Mouse (Mus musculus) MEL (cell line): ENCODE data around the gene Cntn6. TPM values are rescaled to one million over a fixed set of nuclear protein-coding genes. Genes with fewer than 3 reads are reported as not detected.

Experiments
- DNase-seq: peaks from one replicate; pipeline ENCODE4 v3.0.0; 2011; ENCODE audit warnings: low read depth, low spot score
- H3K27ac ChIP-seq: 2 replicates; pipeline ENCODE4 v1.5.1; 2012; ENCODE audit warnings: low read depth, mild to moderate bottlenecking, control low read depth, low read length, moderate library complexity; ENCODE audit not compliant: control insufficient read depth
- H3K27me3 ChIP-seq, 2 experiments: fragments of 150-350 bp in 1 of 2; sonication (generic) in 1 of 2; 2 replicates each; pipeline ENCODE4 v1.6.1; 2012; ENCODE audit warnings: low read length in 2 of 2, mild to moderate bottlenecking in 2 of 2, improper control_type of control experiment in 1 of 2, moderate library complexity in 1 of 2; ENCODE audit not compliant: insufficient read depth in 2 of 2, control insufficient read depth in 1 of 2
- H3K36me3 ChIP-seq, 2 experiments: 2 replicates each; pipeline ENCODE4 v1.6.1; 2012 to 2014; ENCODE audit warnings: low read length in 2 of 2, improper control_type of control experiment in 1 of 2, inconsistent platforms in 1 of 2, mild to moderate bottlenecking in 1 of 2; ENCODE audit not compliant: insufficient read depth in 2 of 2, control insufficient read depth in 1 of 2
- H3K4me1 ChIP-seq, 2 experiments: fragments of 150-350 bp in 1 of 2; sonication (generic) in 1 of 2; 2 replicates each; pipeline ENCODE4 v1.6.1; 2012; ENCODE audit warnings: low read length in 2 of 2, improper control_type of control experiment in 1 of 2, mild to moderate bottlenecking in 1 of 2; ENCODE audit not compliant: insufficient read depth in 2 of 2, control insufficient read depth in 1 of 2
- H3K4me3 ChIP-seq, 2 experiments: fragments of 150-350 bp in 1 of 2; sonication (generic) in 1 of 2; 2 replicates each; pipeline ENCODE4 v1.5.1; 2012; ENCODE audit warnings: low read depth in 2 of 2, low read length in 2 of 2, mild to moderate bottlenecking in 2 of 2, moderate library complexity in 2 of 2, control low read depth in 1 of 2, improper control_type of control experiment in 1 of 2; ENCODE audit not compliant: control insufficient read depth in 1 of 2, insufficient read depth in 1 of 2
- H3K79me2 ChIP-seq: 2 replicates; pipeline ENCODE4 v1.6.1; 2012; ENCODE audit warnings: mild to moderate bottlenecking, low read length, moderate library complexity; ENCODE audit not compliant: control insufficient read depth, poor library complexity, insufficient read depth
- H3K9ac ChIP-seq: 2 replicates; pipeline ENCODE4 v1.6.1; 2012; ENCODE audit warnings: low read depth, mild to moderate bottlenecking, control low read depth, low read length, moderate library complexity; ENCODE audit not compliant: control insufficient read depth, poor library complexity, severe bottlenecking
- H3K9me3 ChIP-seq: fragments of 150-350 bp; sonication (generic); replicated peaks from 2 replicates; pipeline ENCODE4 v1.6.1; 2012; ENCODE audit warnings: mild to moderate bottlenecking, low read length, improper control_type of control experiment, moderate library complexity; ENCODE audit not compliant: insufficient read depth
- CHD2 ChIP-seq: IDR thresholded peaks from 2 replicates; pipeline ENCODE4 v1.6.1; 2011; ENCODE audit warnings: low read length, improper control_type of control experiment
- CTCF ChIP-seq, 3 experiments: IDR thresholded peaks in 2 of 3; conservative IDR thresholded peaks in 1 of 3; 2 replicates each; pipeline ENCODE4 v1.5.1; 2011 to 2012; ENCODE audit warnings: low read length in 3 of 3, low read depth in 2 of 3, mild to moderate bottlenecking in 2 of 3, improper control_type of control experiment in 1 of 3, inconsistent platforms in 1 of 3, mixed read lengths in 1 of 3, moderate library complexity in 1 of 3; ENCODE audit not compliant: control insufficient read depth in 1 of 3, insufficient read depth in 1 of 3, poor library complexity in 1 of 3, severe bottlenecking in 1 of 3
- E2F4 ChIP-seq: IDR thresholded peaks from 2 replicates; pipeline ENCODE4 v1.6.1; 2011; ENCODE audit warnings: low read depth, low read length, improper control_type of control experiment, borderline replicate concordance
- ELF1 ChIP-seq: IDR thresholded peaks from 2 replicates; pipeline ENCODE4 v1.6.1; 2014; ENCODE audit warnings: low read depth, mild to moderate bottlenecking, inconsistent platforms, low read length, improper control_type of control experiment, moderate library complexity
- EP300 ChIP-seq, 2 experiments: IDR thresholded peaks; 2 replicates each; pipeline ENCODE4 v1.6.1; 2011; ENCODE audit warnings: improper control_type of control experiment in 2 of 2, low read length in 2 of 2, low read depth in 1 of 2, mild to moderate bottlenecking in 1 of 2
- ETS1 ChIP-seq: IDR thresholded peaks from 2 replicates; pipeline ENCODE4 v1.6.1; 2012; ENCODE audit warnings: low read depth, mild to moderate bottlenecking, inconsistent platforms, low read length, improper control_type of control experiment, moderate library complexity
- GABPA ChIP-seq: IDR thresholded peaks from 2 replicates; pipeline ENCODE4 v1.6.1; 2012; ENCODE audit warnings: low read depth, mild to moderate bottlenecking, inconsistent platforms, low read length, improper control_type of control experiment, moderate library complexity
- GATA1 ChIP-seq: IDR thresholded peaks from 2 replicates; pipeline ENCODE4 v1.6.1; 2011; ENCODE audit warnings: low read depth, low read length, improper control_type of control experiment
- KAT2A ChIP-seq: conservative IDR thresholded peaks from 2 replicates; pipeline ENCODE4 v1.6.1; 2012; ENCODE audit warnings: low read depth, low read length, improper control_type of control experiment, inconsistent platforms
- MAZ ChIP-seq: IDR thresholded peaks from 2 replicates; pipeline ENCODE4 v1.6.1; 2012; ENCODE audit warnings: low read depth, mild to moderate bottlenecking, inconsistent platforms, low read length, improper control_type of control experiment
- MXI1 ChIP-seq: IDR thresholded peaks from 2 replicates; pipeline ENCODE4 v1.6.1; 2011; ENCODE audit warnings: mild to moderate bottlenecking, low read depth, low read length, improper control_type of control experiment
- MYB ChIP-seq: IDR thresholded peaks from 2 replicates; pipeline ENCODE4 v1.6.1; 2011; ENCODE audit warnings: mild to moderate bottlenecking, low read depth, low read length, improper control_type of control experiment
- MYC ChIP-seq: IDR thresholded peaks from 2 replicates; pipeline ENCODE4 v1.6.1; 2011; ENCODE audit warnings: low read depth, mild to moderate bottlenecking, low read length, improper control_type of control experiment, moderate library complexity
- NELFE ChIP-seq: IDR thresholded peaks from 2 replicates; pipeline ENCODE4 v1.6.1; 2011; ENCODE audit warnings: low read depth, low read length, improper control_type of control experiment
- NRF1 ChIP-seq: IDR thresholded peaks from 2 replicates; pipeline ENCODE4 v1.6.1; 2014; ENCODE audit warnings: low read depth, mild to moderate bottlenecking, inconsistent platforms, low read length, improper control_type of control experiment, moderate library complexity; ENCODE audit not compliant: poor library complexity, insufficient read depth, severe bottlenecking
- POLR2A ChIP-seq, 2 experiments: IDR thresholded peaks; 2 replicates each; pipeline ENCODE4 v1.6.1; 2011 to 2012; ENCODE audit warnings: low read length in 2 of 2, mild to moderate bottlenecking in 2 of 2, control low read depth in 1 of 2, improper control_type of control experiment in 1 of 2, low read depth in 1 of 2, moderate library complexity in 1 of 2; ENCODE audit not compliant: control insufficient read depth in 1 of 2, insufficient read depth in 1 of 2, poor library complexity in 1 of 2
- POLR2AphosphoS5 ChIP-seq: IDR thresholded peaks from 2 replicates; pipeline ENCODE4 v1.6.1; 2012; ENCODE audit warnings: low read depth, borderline replicate concordance, mild to moderate bottlenecking, inconsistent platforms, low read length, moderate library complexity, mixed read lengths
- RAD21 ChIP-seq: IDR thresholded peaks from 2 replicates; pipeline ENCODE4 v1.6.1; 2011; ENCODE audit warnings: mild to moderate bottlenecking, low read depth, low read length, improper control_type of control experiment
- SMC3 ChIP-seq: IDR thresholded peaks from 2 replicates; pipeline ENCODE4 v1.6.1; 2011; ENCODE audit warnings: low read depth, low read length, improper control_type of control experiment
- TAL1 ChIP-seq: IDR thresholded peaks from 2 replicates; pipeline ENCODE4 v1.6.1; 2012; ENCODE audit warnings: mild to moderate bottlenecking, inconsistent platforms, low read length, moderate library complexity, mixed read lengths
- TBP ChIP-seq: IDR thresholded peaks from 2 replicates; pipeline ENCODE4 v1.8.0; 2011; ENCODE audit warnings: low read depth, low read length, improper control_type of control experiment
- TCF12 ChIP-seq: IDR thresholded peaks from 2 replicates; pipeline ENCODE4 v1.6.1; 2014; ENCODE audit warnings: low read depth, mild to moderate bottlenecking, inconsistent platforms, low read length, improper control_type of control experiment, moderate library complexity
- UBTF ChIP-seq: IDR thresholded peaks from 2 replicates; pipeline ENCODE4 v1.6.1; 2012; ENCODE audit warnings: low read depth, mild to moderate bottlenecking, inconsistent platforms, low read length, improper control_type of control experiment, moderate library complexity, borderline replicate concordance; ENCODE audit not compliant: insufficient read depth
- USF1 ChIP-seq: IDR thresholded peaks from 2 replicates; pipeline ENCODE4 v1.6.1; 2014; ENCODE audit warnings: low read depth, mild to moderate bottlenecking, inconsistent platforms, low read length, improper control_type of control experiment, moderate library complexity
- ZC3H11A ChIP-seq: IDR thresholded peaks from 2 replicates; pipeline ENCODE4 v1.6.1; 2012; ENCODE audit warnings: low read depth, mild to moderate bottlenecking, inconsistent platforms, low read length, improper control_type of control experiment
- ZKSCAN1 ChIP-seq: IDR thresholded peaks from 2 replicates; pipeline ENCODE4 v1.6.1; 2012; ENCODE audit warnings: low read depth, mild to moderate bottlenecking, inconsistent platforms, low read length, improper control_type of control experiment, moderate library complexity
- ZMIZ1 ChIP-seq: IDR thresholded peaks from 2 replicates; pipeline ENCODE4 v1.6.1; 2012; ENCODE audit warnings: low read depth, mild to moderate bottlenecking, inconsistent platforms, low read length, improper control_type of control experiment, moderate library complexity
- polyA plus RNA-seq, 2 experiments: library from polyadenylated mRNA; stranded (reverse) in 1 of 2; unstranded in 1 of 2; fragments of >175 nt in 1 of 2; fragments of >200 nt in 1 of 2; gene quantifications; 2 replicates each; pipeline versions ENCODE4 v1.2.1 to v1.2.4; 2012; ENCODE audit warnings: low replicate concordance in 2 of 2, low read depth in 1 of 2; ENCODE audit not compliant: insufficient read length in 2 of 2, insufficient read depth in 1 of 2, missing spikeins in 1 of 2
- total RNA-seq: library from RNA; depleted of rRNA; stranded (reverse); fragments of 300-350 nt; gene quantifications from 2 replicates; pipeline ENCODE4 v1.2.3, GENCODE M21; 2012

The Cntn6 gene
- total and polyA plus RNA-seq, 3 experiments = not detected

GRCm38 (mm10) chr6:104588028-104588427 is 95.4 kb downstream of the Cntn6 start:
- H3K79me2 ChIP-seq = no peaks in the 10 kb centered on the region
- no peak for DNase-seq
- no peak overlapping the region for H3K4me3 ChIP-seq
- no peak for TF ChIP-seq GABPA
- no peak for TF ChIP-seq SMC3
- TF ChIP-seq EP300 (IDR thresholded peaks at IDR 0.05; ENCODE audit: low read depth in 1 of 2, low read length in 2 of 2) = no peak
- TF ChIP-seq E2F4 = no peak
- TF ChIP-seq RAD21 = no peak
- TF ChIP-seq POLR2AphosphoS5 = no peak
- TF ChIP-seq GATA1 = no peak
- no peak for TF ChIP-seq POLR2A (IDR thresholded peaks at IDR 0.05; ENCODE audit: control insufficient read depth in 1 of 2, insufficient read depth in 1 of 2, low read depth in 1 of 2, low read length in 2 of 2, poor library complexity in 1 of 2)
- TF ChIP-seq KAT2A = no peak
- no peak for TF ChIP-seq MAZ
- TF ChIP-seq MXI1 = no peak
- no peak for TF ChIP-seq ZMIZ1
- no peak for TF ChIP-seq ZC3H11A
- H3K9ac ChIP-seq = no peak overlapping the region
- H3K9me3 ChIP-seq = no peaks in the 10 kb centered on the region
- no peaks in the 10 kb centered on the region for H3K4me1 ChIP-seq
- no peak overlapping the region for H3K27ac ChIP-seq
- no peaks in the 10 kb centered on the region for H3K27me3 ChIP-seq
- no peaks in the 10 kb centered on the region for H3K36me3 ChIP-seq

GRCm38 (mm10) chr6:104600838-104601397 is 108.3 kb downstream of the Cntn6 start:
- H3K27me3 ChIP-seq = no peaks in the 10 kb centered on the region
- no peaks in the 10 kb centered on the region for H3K9me3 ChIP-seq
- H3K9ac ChIP-seq = no peak overlapping the region
- no peaks in the 10 kb centered on the region for H3K4me1 ChIP-seq
- no peak overlapping the region for H3K27ac ChIP-seq
- no peak overlapping the region for H3K4me3 ChIP-seq
- H3K79me2 ChIP-seq = no peaks in the 10 kb centered on the region
- TF ChIP-seq KAT2A = no peak
- TF ChIP-seq SMC3 = no peak
- TF ChIP-seq POLR2A (IDR thresholded peaks at IDR 0.05; ENCODE audit: control insufficient read depth in 1 of 2, insufficient read depth in 1 of 2, low read depth in 1 of 2, low read length in 2 of 2, poor library complexity in 1 of 2) = no peak
- TF ChIP-seq ELF1 = no peak
- TF ChIP-seq MYC = no peak
- no peak for TF ChIP-seq EP300 (IDR thresholded peaks at IDR 0.05; ENCODE audit: low read depth in 1 of 2, low read length in 2 of 2)
- no peak for TF ChIP-seq UBTF
- TF ChIP-seq ZKSCAN1 = no peak
- no peak for TF ChIP-seq ZC3H11A
- no peak for TF ChIP-seq NELFE
- no peak for TF ChIP-seq TBP
- TF ChIP-seq MYB = no peak
- TF ChIP-seq ZMIZ1 = no peak
- TF ChIP-seq ETS1 = no peak
- TF ChIP-seq NRF1 = no peak
- TF ChIP-seq CTCF (IDR thresholded peaks at IDR 0.05 in 2 of 3, conservative IDR thresholded peaks at IDR 0.05 in 1 of 3; ENCODE audit: control insufficient read depth in 1 of 3, insufficient read depth in 1 of 3, low read depth in 2 of 3, low read length in 3 of 3, poor library complexity in 1 of 3, severe bottlenecking in 1 of 3) = no peak
- TF ChIP-seq TAL1 = no peak
- TF ChIP-seq USF1 = no peak
- TF ChIP-seq TCF12 = no peak
- TF ChIP-seq CHD2 = no peak
- DNase-seq = no peak
- no peaks in the 10 kb centered on the region for H3K36me3 ChIP-seq
